Mouse (Mus musculus) thymus, adult 2 months (tissue): ENCODE results near the gene Agrn.

ENCODE experiments used
- CTCF ChIP-seq: fragments of 200-500 bp; IDR thresholded peaks from 2 replicates; pipeline ENCODE4 v1.5.1; 2012; ENCODE audit warnings: mild to moderate bottlenecking, control low read depth, low read length, moderate library complexity, borderline replicate concordance; ENCODE audit not compliant: control insufficient read depth, poor library complexity, insufficient read depth; ENCODE audit errors: extremely low read depth
- POLR2A ChIP-seq: fragments of 200-500 bp; IDR thresholded peaks from 2 replicates; pipeline ENCODE4 v1.6.1; 2012; ENCODE audit warnings: mild to moderate bottlenecking, low read length, control low read depth, moderate library complexity; ENCODE audit not compliant: control insufficient read depth, poor library complexity, insufficient read depth; ENCODE audit errors: extremely low read depth

GRCm38 (mm10) chr4:156125393-156125792 lies 71.9 kb downstream of the Agrn start:
- TF ChIP-seq CTCF (no peak), POLR2A (no peak)
